Comparison of ENCODE assay signal across 17 mouse cellular contexts in genomic region chr7:44485572-44486195, GRCm38 (mm10). TPM values are rescaled to one million over a fixed set of nuclear protein-coding genes. Genes with fewer than 3 reads are reported as not detected.
DNase-seq lines count a peak whose midpoint lies in the region; ATAC-seq and TF ChIP-seq lines count a peak whose summit lies in the region.
"Had no signal": no experiment of that assay in that cellular context is flagged by ENCODE, and none has a peak within 500 bp of the region (broad histone marks: within the 10 kb centered on the region; RNA-seq: fewer than 3 reads in every experiment).

No protein-coding gene starts in this region.

- H3K9me3 ChIP-seq in heart, postnatal 0 days (replicated peaks; ENCODE audit: control insufficient read depth, low read length), result no peaks in the 10 kb centered on the region
- H3K9me3 ChIP-seq in midbrain, embryonic 11.5 days (ENCODE audit: control insufficient read depth, low read length), result no peaks in the 10 kb centered on the region
- H3K9me3 ChIP-seq in midbrain, embryonic 10.5 days (replicated peaks), result no peaks in the 10 kb centered on the region
- H3K9me3 ChIP-seq in ES-Bruce4 (replicated peaks; ENCODE audit: control insufficient read depth, insufficient read depth, low read length, poor library complexity, severe bottlenecking), result no peaks in the 10 kb centered on the region
- H3K9me3 ChIP-seq: limb, embryonic 13.5 days; midbrain, embryonic 12.5 days; stomach, embryonic 15.5 days had no signal

- DNase-seq in cerebellum, postnatal 10 days, result peak; percentile 4 to 14
- no peak for DNase-seq in cerebellum, adult 11 months
- no peak for DNase-seq in heart, postnatal 0 days (ENCODE audit: low spot score)
- no peak for DNase-seq in heart, adult 9 months (ENCODE audit: low spot score in 2 of 2)
- peak; percentile 64 for DNase-seq in midbrain, embryonic 11.5 days (ENCODE audit: low spot score, missing footprints)
- DNase-seq in midbrain, embryonic 10.5 days (ENCODE audit: low spot score), result no peak
- DNase-seq in spleen, adult 12 weeks (ENCODE audit: low spot score), result no peak

- no peak overlapping the region for H3K4me3 ChIP-seq in heart, postnatal 0 days (ENCODE audit: low read depth, low read length)
- H3K4me3 ChIP-seq in midbrain, embryonic 11.5 days (ENCODE audit: low read depth, low read length), result no peak overlapping the region
- no peak overlapping the region for H3K4me3 ChIP-seq in midbrain, embryonic 10.5 days
- H3K4me3 ChIP-seq in ES-Bruce4 (ENCODE audit: low read depth, low read length), result no peak overlapping the region
- H3K4me3 ChIP-seq: limb, embryonic 13.5 days; midbrain, embryonic 12.5 days; stomach, embryonic 15.5 days had no signal

- H3K36me3 ChIP-seq in heart, postnatal 0 days (replicated peaks; ENCODE audit: control insufficient read depth, insufficient read depth, low read length), result peaks cover 5% of the 10 kb centered on the region
- H3K36me3 ChIP-seq in midbrain, embryonic 11.5 days (ENCODE audit: control insufficient read depth, insufficient read depth, low read length), result peaks cover 8% of the 10 kb centered on the region; the same call in 1 of the 2 replicates
- peaks cover 27% of the 10 kb centered on the region for H3K36me3 ChIP-seq in midbrain, embryonic 10.5 days
- H3K36me3 ChIP-seq in ES-Bruce4 (ENCODE audit: control insufficient read depth, insufficient read depth, low read length, poor library complexity, severe bottlenecking), result no peaks in the 10 kb centered on the region

- ATAC-seq in heart, postnatal 0 days (ENCODE audit: insufficient read depth, low read depth), result no peak
- ATAC-seq in midbrain, embryonic 11.5 days (ENCODE audit: low FRiP score), result no peak
- ATAC-seq: Patski had no signal

- H3K9ac ChIP-seq in heart, postnatal 0 days (replicated peaks; ENCODE audit: low read depth, low read length), result no peak overlapping the region
- no peak overlapping the region for H3K9ac ChIP-seq in midbrain, embryonic 11.5 days (ENCODE audit: low read length)
- H3K9ac ChIP-seq in ES-Bruce4 (ENCODE audit: low read depth, poor library complexity, severe bottlenecking), result no peak overlapping the region
- H3K9ac ChIP-seq: limb, embryonic 13.5 days; midbrain, embryonic 12.5 days; stomach, embryonic 15.5 days had no signal

- 53% methylated on average over 7 of the region's 7 CpGs for WGBS in heart, postnatal 0 days
- 71% methylated on average over 7 of the region's 7 CpGs for WGBS in midbrain, embryonic 11.5 days
- 77% methylated on average over 7 of the region's 7 CpGs for WGBS in midbrain, embryonic 10.5 days

- no peak overlapping the region for H3K4me2 ChIP-seq in heart, postnatal 0 days (ENCODE audit: low read depth, low read length)
- H3K4me2 ChIP-seq in midbrain, embryonic 11.5 days, result no peak overlapping the region
- H3K4me2 ChIP-seq: limb, embryonic 13.5 days; midbrain, embryonic 12.5 days; stomach, embryonic 15.5 days had no signal

- H3K27me3 ChIP-seq in heart, postnatal 0 days (ENCODE audit: control insufficient read depth, insufficient read depth, low read length), result no peaks in the 10 kb centered on the region
- peaks cover 4% of the 10 kb centered on the region; the same call in 1 of the 2 replicates for H3K27me3 ChIP-seq in midbrain, embryonic 11.5 days (ENCODE audit: control insufficient read depth, insufficient read depth, low read length)
- peaks cover 22% of the 10 kb centered on the region for H3K27me3 ChIP-seq in midbrain, embryonic 10.5 days (ENCODE audit: low read depth, poor library complexity, severe bottlenecking)
- H3K27me3 ChIP-seq in ES-Bruce4 (ENCODE audit: control insufficient read depth, insufficient read depth, low read length, poor library complexity, severe bottlenecking), result no peaks in the 10 kb centered on the region; the same call in 1 of the 2 replicates
- H3K27me3 ChIP-seq: stomach, embryonic 15.5 days had no signal

- TF ChIP-seq POLR2A in ES-Bruce4 (IDR thresholded peaks at IDR 0.05; ENCODE audit: insufficient read depth, low read length), result no peak

- peaks cover 12% of the 10 kb centered on the region for H3K4me1 ChIP-seq in heart, postnatal 0 days (ENCODE audit: control insufficient read depth, insufficient read depth)
- no peaks in the 10 kb centered on the region for H3K4me1 ChIP-seq in midbrain, embryonic 11.5 days (ENCODE audit: control insufficient read depth, insufficient read depth, low read length)
- H3K4me1 ChIP-seq in midbrain, embryonic 10.5 days, result 0 out of 2 replicates have a peak, but pooled peaks cover 4% of the 10 kb centered on the region
- peaks cover 14% of the 10 kb centered on the region for H3K4me1 ChIP-seq in ES-Bruce4 (ENCODE audit: control insufficient read depth, insufficient read depth, low read length)
- H3K4me1 ChIP-seq: limb, embryonic 13.5 days; midbrain, embryonic 12.5 days; stomach, embryonic 15.5 days had no signal

- TF ChIP-seq CTCF in heart, postnatal 0 days (IDR thresholded peaks at IDR 0.05; ENCODE audit: low read depth), result no peak
- TF ChIP-seq CTCF in ES-Bruce4 (IDR thresholded peaks at IDR 0.05; ENCODE audit: low read depth, low read length), result no peak

- no peak for TF ChIP-seq EP300 in heart, postnatal 0 days (IDR thresholded peaks at IDR 0.05; ENCODE audit: low read depth)
- TF ChIP-seq EP300 in ES-Bruce4 (IDR thresholded peaks at IDR 0.05; ENCODE audit: insufficient read depth, low read depth, low read length), result no peak

- peak overlapping the region; percentile 22; the same call in 1 of the 2 replicates for H3K27ac ChIP-seq in heart, postnatal 0 days (ENCODE audit: low read depth)
- H3K27ac ChIP-seq in midbrain, embryonic 11.5 days (ENCODE audit: low read depth, low read length), result no peak overlapping the region
- no peak overlapping the region for H3K27ac ChIP-seq in midbrain, embryonic 10.5 days (replicated peaks)
- 0 out of 2 replicates have a peak overlapping the region, but pooled peaks have one; percentile 14 for H3K27ac ChIP-seq in ES-Bruce4 (ENCODE audit: insufficient read depth, low read length)
- H3K27ac ChIP-seq: limb, embryonic 13.5 days; midbrain, embryonic 12.5 days; stomach, embryonic 15.5 days had no signal

RNA-seq across cellular contexts. Expression of gene Emc10, which starts 10.6 kb away (rescaled TPM):
- total RNA-seq in heart, postnatal 0 days (2014; rRNA removed; ENCODE audit: low replicate concordance), result 206 and 212 TPM in 2 replicates
- 67.0 and 73.2 TPM in 2 replicates for polyA plus RNA-seq in heart, postnatal 0 days (2015; fragmentation: Nextera tagmentation; extraction: Ambion mirVana)
- 91.8 and 99.3 TPM in 2 replicates for polyA plus RNA-seq in midbrain, embryonic 11.5 days (2014; fragmentation: Nextera tagmentation; extraction: Ambion mirVana)
- 104 and 108 TPM in 2 replicates for polyA plus RNA-seq in midbrain, embryonic 10.5 days (2016; fragmentation: Nextera tagmentation; extraction: Ambion mirVana)
- polyA plus RNA-seq in ES-Bruce4 (2011; ENCODE audit: insufficient read depth, insufficient read length, low read depth, missing spikeins), result 67.7 and 75.3 TPM in 2 replicates

RNA-seq across cellular contexts. Expression of gene Fam71e1, which starts 10.7 kb away (rescaled TPM):
- total RNA-seq in heart, postnatal 0 days (2014; rRNA removed; ENCODE audit: low replicate concordance), result 3.2 and 4.3 TPM in 2 replicates
- 11.4 and 12.5 TPM in 2 replicates for polyA plus RNA-seq in heart, postnatal 0 days (2015; fragmentation: Nextera tagmentation; extraction: Ambion mirVana)
- 14.7 and 17.1 TPM in 2 replicates for polyA plus RNA-seq in midbrain, embryonic 11.5 days (2014; fragmentation: Nextera tagmentation; extraction: Ambion mirVana)
- polyA plus RNA-seq in midbrain, embryonic 10.5 days (2016; fragmentation: Nextera tagmentation; extraction: Ambion mirVana), result 20.5 and 27.6 TPM in 2 replicates
- polyA plus RNA-seq in ES-Bruce4 (2011; ENCODE audit: insufficient read depth, insufficient read length, low read depth, missing spikeins), result 5.6 and 7.4 TPM in 2 replicates
- total RNA-seq: hematopoietic stem cell, adult 5-6 weeks had no signal

RNA-seq across cellular contexts. Expression of gene Josd2, which starts 17.9 kb away (rescaled TPM):
- total RNA-seq in heart, postnatal 0 days (2014; rRNA removed; ENCODE audit: low replicate concordance), result 123 and 143 TPM in 2 replicates
- polyA plus RNA-seq in heart, postnatal 0 days (2015; fragmentation: Nextera tagmentation; extraction: Ambion mirVana), result 91.2 and 105 TPM in 2 replicates
- 49.4 and 55.8 TPM in 2 replicates for polyA plus RNA-seq in midbrain, embryonic 11.5 days (2014; fragmentation: Nextera tagmentation; extraction: Ambion mirVana)
- polyA plus RNA-seq in midbrain, embryonic 10.5 days (2016; fragmentation: Nextera tagmentation; extraction: Ambion mirVana), result 71.6 and 76.8 TPM in 2 replicates
- polyA plus RNA-seq in ES-Bruce4 (2011; ENCODE audit: insufficient read depth, insufficient read length, low read depth, missing spikeins), result 9.7 and 12.3 TPM in 2 replicates

RNA-seq across cellular contexts. Expression of gene Aspdh, which starts 20.5 kb away (rescaled TPM):
- 7.5 TPM in 1 of 2 replicates, not detected in the other for total RNA-seq in heart, postnatal 0 days (2014; rRNA removed; ENCODE audit: low replicate concordance)
- 0.40 and 0.86 TPM in 2 replicates for polyA plus RNA-seq in heart, postnatal 0 days (2015; fragmentation: Nextera tagmentation; extraction: Ambion mirVana)
- 1.8 and 2.9 TPM in 2 replicates for polyA plus RNA-seq in midbrain, embryonic 11.5 days (2014; fragmentation: Nextera tagmentation; extraction: Ambion mirVana)
- polyA plus RNA-seq in midbrain, embryonic 10.5 days (2016; fragmentation: Nextera tagmentation; extraction: Ambion mirVana), result 0.99 and 2.0 TPM in 2 replicates
- not detected in 2 replicates for polyA plus RNA-seq in ES-Bruce4 (2011; ENCODE audit: insufficient read depth, insufficient read length, low read depth, missing spikeins)
- total RNA-seq: gastrocnemius, postnatal 14 days; hematopoietic stem cell, adult 5-6 weeks; neutrophil, adult 5-6 weeks had no signal
- polyA plus RNA-seq: Patski had no signal

RNA-seq across cellular contexts. Expression of gene Mybpc2, which starts 38.8 kb away (rescaled TPM):
- 3.3 and 4.5 TPM in 2 replicates for total RNA-seq in heart, postnatal 0 days (2014; rRNA removed; ENCODE audit: low replicate concordance)
- polyA plus RNA-seq in heart, postnatal 0 days (2015; fragmentation: Nextera tagmentation; extraction: Ambion mirVana), result 2.5 and 2.6 TPM in 2 replicates
- polyA plus RNA-seq in midbrain, embryonic 11.5 days (2014; fragmentation: Nextera tagmentation; extraction: Ambion mirVana), result 0.07 TPM in 1 of 2 replicates, not detected in the other
- 0.05 and 0.20 TPM in 2 replicates for polyA plus RNA-seq in midbrain, embryonic 10.5 days (2016; fragmentation: Nextera tagmentation; extraction: Ambion mirVana)
- 2.3 and 2.5 TPM in 2 replicates for polyA plus RNA-seq in ES-Bruce4 (2011; ENCODE audit: insufficient read depth, insufficient read length, low read depth, missing spikeins)
- total RNA-seq: adrenal gland, postnatal 36 days; hematopoietic stem cell, adult 5-6 weeks had no signal
- polyA plus RNA-seq: erythroblast, embryonic 14.5 days had no signal

Comparison
In these comparisons a context has a peak if more than half of its experiments do, and no peak if none do; other contexts are left out.
1. DNase-seq: peak in cerebellum, postnatal 10 days (2 of 2) and midbrain, embryonic 11.5 days (single experiment); none in cerebellum, adult 11 months (single experiment), heart, postnatal 0 days (single experiment), heart, adult 9 months (0 of 2), midbrain, embryonic 10.5 days (single experiment) and spleen, adult 12 weeks (single experiment).
2. H3K27ac ChIP-seq: peak in heart, postnatal 0 days (single experiment) and ES-Bruce4 (single experiment); none in midbrain, embryonic 11.5 days (single experiment) and midbrain, embryonic 10.5 days (single experiment).